Mouse (Mus musculus) olfactory bulb, adult 2 months (tissue): ENCODE measurements around the gene Sbsn.

ENCODE experiments used
- CTCF ChIP-seq: fragments of 200-500 bp; IDR thresholded peaks from 2 replicates; pipeline ENCODE4 v1.5.1; 2012; ENCODE audit warnings: low read depth, mild to moderate bottlenecking, low read length, moderate library complexity; ENCODE audit not compliant: insufficient read depth
- POLR2A ChIP-seq: fragments of 200-500 bp; IDR thresholded peaks from 2 replicates; pipeline ENCODE4 v1.6.1; 2012; ENCODE audit warnings: mild to moderate bottlenecking, low read depth, low read length, moderate library complexity; ENCODE audit not compliant: insufficient read depth

- TF ChIP-seq CTCF (no peak), POLR2A (no peak)
Measured at GRCm38 (mm10) chr7:30728739-30729395, 22.4 kb upstream of the Sbsn start.
